9 mouse cellular contexts compared by ENCODE assay signal in the genomic region with DNA sequence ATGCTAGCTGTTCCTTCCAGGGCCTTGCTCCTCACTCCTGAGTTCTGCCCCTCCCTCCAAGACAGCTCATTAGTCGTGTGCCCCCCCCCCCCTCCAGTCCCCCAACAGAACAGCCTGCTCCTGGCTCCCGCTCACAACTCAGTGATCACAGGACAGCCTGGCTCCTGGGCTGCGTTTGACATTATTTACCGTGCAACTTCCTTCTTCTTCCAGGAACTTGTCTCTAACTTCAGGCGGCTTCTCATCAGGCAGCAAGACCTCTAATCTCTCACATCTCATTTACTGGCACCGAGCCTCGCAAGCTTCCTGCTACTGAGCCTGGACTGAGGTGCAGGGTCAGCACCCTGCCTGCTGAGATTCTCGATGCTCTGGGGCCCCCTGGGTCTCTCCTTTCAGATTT. TPM values are rescaled to one million over a fixed set of nuclear protein-coding genes. Genes with fewer than 3 reads are reported as not detected.
DNase-seq lines count a peak whose midpoint lies in the region; ATAC-seq lines count a peak whose summit lies in the region.
"Had no signal": no experiment of that assay in that cellular context is flagged by ENCODE, and none has a peak within 500 bp of the region (broad histone marks: within the 10 kb centered on the region; RNA-seq: fewer than 3 reads in every experiment).

No protein-coding gene starts in this region.

- no peak for ATAC-seq in forebrain, embryonic 14.5 days
- no peak for ATAC-seq in heart, embryonic 16.5 days (replicated peaks; ENCODE audit: extremely low read depth, insufficient read depth, low FRiP score)
- no peak for ATAC-seq in liver, embryonic 11.5 days (replicated peaks; ENCODE audit: low FRiP score)

- peaks cover 41% of the 10 kb centered on the region for H3K4me1 ChIP-seq in forebrain, embryonic 10.5 days
- peaks cover 10% of the 10 kb centered on the region; the same call in 1 of the 2 replicates for H3K4me1 ChIP-seq in forebrain, embryonic 14.5 days (ENCODE audit: control insufficient read depth, insufficient read depth, low read length)
- H3K4me1 ChIP-seq in heart, embryonic 16.5 days (ENCODE audit: control insufficient read depth, insufficient read depth, low read length) = peaks cover 35% of the 10 kb centered on the region
- H3K4me1 ChIP-seq in liver, embryonic 11.5 days (replicated peaks; ENCODE audit: control insufficient read depth, insufficient read depth, low read length) = peaks cover 35% of the 10 kb centered on the region

- H3K27me3 ChIP-seq in forebrain, embryonic 10.5 days (ENCODE audit: poor library complexity, severe bottlenecking) = peaks cover 100% of the 10 kb centered on the region
- H3K27me3 ChIP-seq in forebrain, embryonic 14.5 days (replicated peaks; ENCODE audit: control insufficient read depth, insufficient read depth, low read length) = peaks cover 14% of the 10 kb centered on the region; the same call in 1 of the 2 replicates
- no peaks in the 10 kb centered on the region for H3K27me3 ChIP-seq in heart, embryonic 16.5 days (ENCODE audit: control insufficient read depth, insufficient read depth, low read length)
- no peaks in the 10 kb centered on the region; the same call in 1 of the 2 replicates for H3K27me3 ChIP-seq in liver, embryonic 11.5 days (replicated peaks; ENCODE audit: control insufficient read depth, insufficient read depth, low read length)

- no peaks in the 10 kb centered on the region for H3K9me3 ChIP-seq in forebrain, embryonic 10.5 days
- H3K9me3 ChIP-seq in forebrain, embryonic 14.5 days (replicated peaks; ENCODE audit: control insufficient read depth, low read length) = no peaks in the 10 kb centered on the region
- H3K9me3 ChIP-seq in heart, embryonic 16.5 days (replicated peaks; ENCODE audit: control insufficient read depth, low read length) = no peaks in the 10 kb centered on the region
- H3K9me3 ChIP-seq in liver, embryonic 11.5 days (ENCODE audit: control insufficient read depth, low read length) = no peaks in the 10 kb centered on the region

- DNase-seq in forebrain, embryonic 10.5 days (ENCODE audit: extremely low spot score, low spot score) = no peak
- no peak for DNase-seq in forebrain, embryonic 14.5 days (ENCODE audit: low spot score)
- DNase-seq in CD4-positive, CD25-positive, alpha-beta regulatory T cell, adult 2 months (ENCODE audit: low read depth, low spot score) = peak; percentile 64
- no peak for DNase-seq in liver, embryonic 11.5 days (ENCODE audit: low spot score)
- no peak for DNase-seq in left cerebral cortex, adult 18-20 months (ENCODE audit: low spot score in 2 of 2)
- no peak for DNase-seq in gastrocnemius, postnatal 36 days
- no peak for DNase-seq in cerebellum, adult 18-20 months

- H3K4me3 ChIP-seq in forebrain, embryonic 10.5 days = no peak overlapping the region
- H3K4me3 ChIP-seq in forebrain, embryonic 14.5 days (ENCODE audit: low read depth, low read length) = no peak overlapping the region
- H3K4me3 ChIP-seq in heart, embryonic 16.5 days (ENCODE audit: low read length) = no peak overlapping the region
- no peak overlapping the region for H3K4me3 ChIP-seq in liver, embryonic 11.5 days (ENCODE audit: low read depth, low read length)

- peak overlapping the region; percentile 45; the same call in 1 of the 2 replicates for H3K27ac ChIP-seq in forebrain, embryonic 10.5 days
- no peak overlapping the region for H3K27ac ChIP-seq in forebrain, embryonic 14.5 days (ENCODE audit: low read depth, low read length)
- peak overlapping the region; percentile 55 for H3K27ac ChIP-seq in heart, embryonic 16.5 days (ENCODE audit: low read length)
- peak overlapping the region; percentile 59; the same call in 1 of the 2 replicates for H3K27ac ChIP-seq in liver, embryonic 11.5 days (ENCODE audit: low read depth, low read length)

- intact Hi-C loops in gastrocnemius, postnatal 36 days (cut with DNase I) = no loop called here

- H3K36me3 ChIP-seq in forebrain, embryonic 10.5 days (replicated peaks) = no peaks in the 10 kb centered on the region
- no peaks in the 10 kb centered on the region for H3K36me3 ChIP-seq in forebrain, embryonic 14.5 days (ENCODE audit: control insufficient read depth, insufficient read depth, low read length)
- no peaks in the 10 kb centered on the region for H3K36me3 ChIP-seq in heart, embryonic 16.5 days (ENCODE audit: control insufficient read depth, insufficient read depth)
- H3K36me3 ChIP-seq in liver, embryonic 11.5 days (ENCODE audit: control insufficient read depth, insufficient read depth, low read length) = no peaks in the 10 kb centered on the region

- 21% methylated on average over 7 of the region's 8 CpGs for WGBS in forebrain, embryonic 10.5 days
- WGBS in forebrain, embryonic 14.5 days = 10% methylated on average over 8 of the region's 8 CpGs
- 19% methylated on average over 8 of the region's 8 CpGs for WGBS in heart, embryonic 16.5 days
- 9% methylated on average over 8 of the region's 8 CpGs for WGBS in liver, embryonic 11.5 days

- no peak overlapping the region for H3K4me2 ChIP-seq in forebrain, embryonic 14.5 days (ENCODE audit: low read length)
- H3K4me2 ChIP-seq in heart, embryonic 16.5 days (ENCODE audit: low read depth, low read length) = no peak overlapping the region
- no peak overlapping the region for H3K4me2 ChIP-seq in liver, embryonic 11.5 days

- no peak overlapping the region for H3K9ac ChIP-seq in forebrain, embryonic 14.5 days (ENCODE audit: low read length)
- H3K9ac ChIP-seq in heart, embryonic 16.5 days (ENCODE audit: low read length) = no peak overlapping the region; the same call in 1 of the 2 replicates
- no peak overlapping the region for H3K9ac ChIP-seq in liver, embryonic 11.5 days (ENCODE audit: low read depth, low read length)

RNA-seq across cellular contexts. Expression of a gene that starts 8.5 kb away (rescaled TPM):
- 4.4 and 6.4 TPM in 2 replicates for polyA plus RNA-seq in forebrain, embryonic 10.5 days (2016; fragmentation: Nextera tagmentation; extraction: Ambion mirVana)
- polyA plus RNA-seq in forebrain, embryonic 14.5 days (2014; fragmentation: Nextera tagmentation; extraction: Ambion mirVana) = 3.3 and 3.4 TPM in 2 replicates
- 6.5 and 7.4 TPM in 2 replicates for polyA plus RNA-seq in heart, embryonic 16.5 days (2015; fragmentation: Nextera tagmentation; extraction: Ambion mirVana)
- polyA plus RNA-seq in liver, embryonic 11.5 days (2014; fragmentation: Nextera tagmentation; extraction: Ambion mirVana) = 1.5 and 1.7 TPM in 2 replicates
- 1 to 10 TPM; 2.8 to 5.0 TPM for total RNA-seq in left cerebral cortex, adult 18-20 months (2021)
- 1 to 10 TPM; 4.3 to 5.2 TPM for total RNA-seq in gastrocnemius, postnatal 36 days (2021)
- total RNA-seq: CH12.LX had no signal

RNA-seq across cellular contexts. Expression of a gene that starts 21.2 kb away (rescaled TPM):
- polyA plus RNA-seq in forebrain, embryonic 10.5 days (2016; fragmentation: Nextera tagmentation; extraction: Ambion mirVana) = not detected in 2 replicates
- polyA plus RNA-seq in forebrain, embryonic 14.5 days (2014; fragmentation: Nextera tagmentation; extraction: Ambion mirVana) = not detected in 2 replicates
- not detected in 2 replicates for polyA plus RNA-seq in heart, embryonic 16.5 days (2015; fragmentation: Nextera tagmentation; extraction: Ambion mirVana)
- not detected in 2 replicates for polyA plus RNA-seq in liver, embryonic 11.5 days (2014; fragmentation: Nextera tagmentation; extraction: Ambion mirVana)
- total RNA-seq in left cerebral cortex, adult 18-20 months (2021) = not detected
- total RNA-seq in gastrocnemius, postnatal 36 days (2021) = not detected
- total RNA-seq: CH12.LX had no signal

RNA-seq across cellular contexts. Expression of a gene that starts 32.7 kb away (rescaled TPM):
- 412 and 424 TPM in 2 replicates for polyA plus RNA-seq in forebrain, embryonic 10.5 days (2016; fragmentation: Nextera tagmentation; extraction: Ambion mirVana)
- polyA plus RNA-seq in forebrain, embryonic 14.5 days (2014; fragmentation: Nextera tagmentation; extraction: Ambion mirVana) = 106 and 145 TPM in 2 replicates
- polyA plus RNA-seq in heart, embryonic 16.5 days (2015; fragmentation: Nextera tagmentation; extraction: Ambion mirVana) = 228 and 244 TPM in 2 replicates
- polyA plus RNA-seq in liver, embryonic 11.5 days (2014; fragmentation: Nextera tagmentation; extraction: Ambion mirVana) = 430 and 440 TPM in 2 replicates
- total RNA-seq in left cerebral cortex, adult 18-20 months (2021) = under 1 TPM; 0.65 to 0.87 TPM
- total RNA-seq in gastrocnemius, postnatal 36 days (2021) = under 1 TPM; 0.74 to 0.84 TPM

RNA-seq across cellular contexts. Expression of a gene that starts 55.9 kb away (rescaled TPM):
- 167 and 178 TPM in 2 replicates for polyA plus RNA-seq in forebrain, embryonic 10.5 days (2016; fragmentation: Nextera tagmentation; extraction: Ambion mirVana)
- polyA plus RNA-seq in forebrain, embryonic 14.5 days (2014; fragmentation: Nextera tagmentation; extraction: Ambion mirVana) = 44.9 and 67.8 TPM in 2 replicates
- 108 and 114 TPM in 2 replicates for polyA plus RNA-seq in heart, embryonic 16.5 days (2015; fragmentation: Nextera tagmentation; extraction: Ambion mirVana)
- polyA plus RNA-seq in liver, embryonic 11.5 days (2014; fragmentation: Nextera tagmentation; extraction: Ambion mirVana) = 185 and 192 TPM in 2 replicates
- under 1 TPM; 0.84 to 0.98 TPM for total RNA-seq in left cerebral cortex, adult 18-20 months (2021)
- 1 to 10 TPM; 4.5 TPM for total RNA-seq in gastrocnemius, postnatal 36 days (2021)

RNA-seq across cellular contexts. Expression of a gene that starts 56.1 kb away (rescaled TPM):
- 4.0 and 4.8 TPM in 2 replicates for polyA plus RNA-seq in forebrain, embryonic 10.5 days (2016; fragmentation: Nextera tagmentation; extraction: Ambion mirVana)
- 4.4 and 5.7 TPM in 2 replicates for polyA plus RNA-seq in forebrain, embryonic 14.5 days (2014; fragmentation: Nextera tagmentation; extraction: Ambion mirVana)
- 17.5 and 20.8 TPM in 2 replicates for polyA plus RNA-seq in heart, embryonic 16.5 days (2015; fragmentation: Nextera tagmentation; extraction: Ambion mirVana)
- 8.4 and 11.1 TPM in 2 replicates for polyA plus RNA-seq in liver, embryonic 11.5 days (2014; fragmentation: Nextera tagmentation; extraction: Ambion mirVana)
- 1 to 10 TPM; 4.1 to 6.3 TPM for total RNA-seq in left cerebral cortex, adult 18-20 months (2021)
- 1 to 10 TPM; 2.7 to 3.0 TPM for total RNA-seq in gastrocnemius, postnatal 36 days (2021)
